Mouse (Mus musculus): ENCODE results near the gene Sfrp5.
A peak's percentile ranks its signal among the peaks of the same experiment; 100 is the strongest.

Gene Sfrp5

DNA sequence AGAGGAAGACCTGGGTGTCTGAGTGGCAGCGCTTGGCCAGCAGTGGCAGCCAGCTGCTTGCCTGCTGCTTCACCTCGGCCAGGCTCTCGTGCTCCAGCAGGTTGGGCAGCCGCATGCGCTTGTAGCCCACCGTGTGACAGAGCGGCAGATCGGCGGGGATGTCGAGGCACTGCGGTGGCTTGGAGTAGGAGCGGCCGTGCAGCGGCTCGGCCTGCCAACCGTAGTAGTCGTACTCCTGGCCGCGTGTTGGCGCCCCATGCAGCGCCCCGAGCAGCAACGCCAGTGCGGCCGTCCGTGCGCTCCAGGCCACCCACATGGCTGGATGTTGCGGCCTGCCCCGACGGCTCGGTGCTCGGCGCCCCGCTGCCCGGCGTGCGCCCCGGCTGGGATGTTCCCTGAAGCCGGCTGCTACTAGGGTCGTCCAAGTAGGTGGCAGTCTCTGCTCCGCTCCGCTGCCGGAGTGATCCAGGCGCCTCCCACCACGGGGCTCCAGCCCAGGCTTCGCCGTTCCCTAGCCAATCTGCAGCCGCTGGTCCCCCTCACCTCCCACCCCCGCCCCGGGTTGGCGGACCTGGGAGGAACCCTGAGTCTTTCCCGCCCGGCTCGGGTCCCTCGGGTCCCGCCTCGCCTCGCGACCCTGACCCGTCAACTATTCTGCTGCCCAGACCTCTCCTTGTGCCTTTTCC, at the start of gene Sfrp5:
Sfrp5 (minus strand) TSS at position 557 of the 686 bp plus-strand sequence.
- DNase-seq (ENCODE audit: low spot score) = no peak

DNA sequence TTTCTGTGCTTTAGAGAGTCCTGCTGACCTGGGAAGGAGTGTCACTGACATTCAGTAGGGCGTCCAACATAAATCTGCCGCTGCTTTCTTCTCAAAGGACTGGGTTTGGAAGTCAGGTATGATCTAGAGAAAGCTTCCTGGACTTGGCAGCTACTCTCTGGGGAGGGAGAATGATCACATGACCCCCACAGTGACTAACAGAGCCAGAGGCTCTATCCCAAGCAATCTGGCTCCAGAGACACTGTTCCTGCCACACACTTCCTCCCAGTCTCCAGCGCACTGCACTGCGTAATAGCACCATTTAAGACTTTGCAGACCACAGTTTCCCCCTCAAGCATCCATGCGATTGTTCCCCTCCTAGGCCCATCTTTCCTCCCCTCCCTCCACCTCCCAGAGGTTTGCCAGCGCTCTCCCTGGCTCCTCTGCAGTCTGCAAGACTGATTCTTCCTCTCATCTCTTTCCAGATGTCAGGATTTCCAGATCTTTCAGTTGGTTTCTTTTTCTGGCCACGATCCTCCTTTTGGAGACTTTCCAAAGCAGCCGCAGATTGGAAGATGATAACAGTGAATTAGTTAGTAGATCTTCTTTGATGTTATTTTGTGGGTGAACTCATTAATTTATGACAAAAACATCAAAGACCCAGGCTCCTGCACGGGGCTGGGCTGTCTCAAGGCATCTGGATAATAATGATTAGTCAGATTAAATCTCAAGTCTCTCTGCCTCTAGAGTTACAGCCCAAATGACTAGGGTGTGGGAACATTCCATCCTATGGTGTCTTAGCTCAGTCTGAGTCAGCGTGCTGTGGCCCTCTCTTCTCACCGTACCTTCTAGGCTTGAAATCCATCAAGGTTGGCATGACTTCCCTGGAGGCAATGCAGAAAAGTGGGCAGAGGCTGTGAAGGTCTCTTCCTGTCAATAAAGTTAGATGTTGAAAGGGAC, 48.2 kb upstream of the Sfrp5 start:
- DNase-seq (ENCODE audit: low spot score) = no peak

DNA sequence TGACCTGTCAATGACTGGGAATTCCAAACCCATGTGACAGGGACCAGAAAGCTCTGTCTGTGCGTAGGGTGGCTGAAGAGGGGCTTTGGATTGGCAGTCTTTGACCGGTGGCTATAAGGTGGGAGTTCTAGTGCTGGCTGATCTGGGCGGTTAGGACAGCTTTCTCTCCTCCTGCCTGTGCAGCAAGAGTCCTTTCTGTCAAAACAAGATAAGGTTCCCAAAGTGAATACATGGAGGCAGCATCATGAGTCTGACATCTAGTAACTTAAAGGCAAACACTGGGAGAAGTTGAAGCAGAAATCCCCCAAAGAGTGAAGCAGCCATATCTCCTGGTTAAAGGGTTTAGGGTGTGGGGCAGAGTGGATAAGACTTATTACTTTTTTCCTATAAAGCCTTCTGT, 45.5 kb upstream of the Sfrp5 start, which contains the start of gene Golga7b:
Golga7b (plus strand) TSS at position 56 of the 400 bp plus-strand sequence.
- no peak for DNase-seq (ENCODE audit: low spot score)

DNA sequence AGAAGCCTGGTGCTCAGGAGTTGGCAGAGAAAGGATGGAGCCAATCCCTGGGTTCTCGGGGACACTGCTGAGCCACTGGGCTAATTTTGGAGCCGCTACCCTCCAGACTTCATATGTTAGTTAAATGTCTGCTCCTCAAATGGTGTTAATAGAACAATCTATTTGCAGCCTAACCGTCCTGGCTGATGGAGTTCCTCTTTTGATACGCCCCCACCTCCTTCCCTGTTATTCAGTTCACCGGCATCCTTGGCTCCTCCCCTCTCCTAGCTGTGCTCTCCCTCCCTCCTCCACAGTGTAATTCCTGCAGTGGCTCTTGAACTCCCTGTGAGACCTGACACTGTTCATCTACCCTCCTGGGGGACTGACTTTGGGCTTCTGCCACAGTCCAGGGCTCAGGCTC, 44.6 kb upstream of the Sfrp5 start:
- no peak for DNase-seq (ENCODE audit: low spot score)

DNA sequence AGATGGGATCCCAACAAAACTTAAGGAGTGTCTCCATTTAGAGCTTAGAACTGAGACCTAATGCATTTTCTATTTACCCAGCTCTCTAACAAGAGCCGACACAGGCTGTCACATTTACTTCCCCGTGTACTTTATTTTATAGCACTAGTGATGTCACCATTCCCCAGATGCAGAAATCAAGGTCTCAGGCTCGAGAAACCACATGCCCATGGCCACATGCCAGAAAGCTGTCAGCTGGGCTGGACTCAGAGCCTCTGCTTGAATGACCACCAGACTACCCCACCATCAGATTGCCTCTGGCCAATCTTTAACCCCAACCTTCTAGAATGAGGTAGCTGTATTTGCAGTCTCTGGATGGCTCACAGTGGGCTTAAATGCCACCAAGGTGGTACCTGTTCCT, 41.3 kb upstream of the Sfrp5 start:
- no peak for DNase-seq (ENCODE audit: low spot score)

DNA sequence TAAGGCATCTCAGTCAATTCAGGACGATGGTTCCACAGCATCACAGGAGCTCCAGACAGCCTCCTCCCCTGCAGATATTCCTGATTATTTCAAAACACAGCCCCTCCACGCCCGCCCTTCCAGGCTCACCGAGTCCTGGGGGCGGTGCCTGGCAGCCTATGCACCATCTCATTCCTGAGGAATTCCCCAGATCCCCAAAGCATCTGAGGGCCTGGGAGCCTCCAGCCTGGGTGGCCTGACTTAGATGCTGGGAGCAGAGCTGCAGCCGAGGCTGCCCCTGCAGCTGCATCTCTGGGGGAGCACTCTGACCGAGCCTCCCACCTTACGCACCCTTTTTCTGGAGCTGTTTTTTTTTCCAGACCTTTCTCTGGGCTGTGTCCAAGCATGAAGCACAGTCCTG, 38.8 kb upstream of the Sfrp5 start:
- DNase-seq (ENCODE audit: low spot score) = no peak

DNA sequence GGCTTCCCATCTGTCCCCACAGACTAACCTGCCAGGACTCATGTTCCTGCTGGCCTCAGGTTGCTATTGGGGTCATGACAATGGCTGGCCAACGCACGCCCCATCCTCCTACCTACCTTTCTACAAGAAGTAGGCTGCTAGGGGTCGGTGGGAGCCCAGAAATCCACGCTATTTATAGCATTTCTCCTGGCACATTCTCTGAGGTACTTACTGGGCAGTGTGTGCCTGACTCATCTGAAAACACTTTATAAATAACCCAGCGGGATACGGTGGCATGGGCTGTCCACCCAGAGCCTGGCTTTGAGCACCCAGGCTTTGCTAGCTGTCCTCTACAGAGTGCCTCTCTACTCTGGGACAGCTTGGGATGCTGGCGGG, 36.3 kb upstream of the Sfrp5 start:
- DNase-seq (ENCODE audit: low spot score) = no peak

DNA sequence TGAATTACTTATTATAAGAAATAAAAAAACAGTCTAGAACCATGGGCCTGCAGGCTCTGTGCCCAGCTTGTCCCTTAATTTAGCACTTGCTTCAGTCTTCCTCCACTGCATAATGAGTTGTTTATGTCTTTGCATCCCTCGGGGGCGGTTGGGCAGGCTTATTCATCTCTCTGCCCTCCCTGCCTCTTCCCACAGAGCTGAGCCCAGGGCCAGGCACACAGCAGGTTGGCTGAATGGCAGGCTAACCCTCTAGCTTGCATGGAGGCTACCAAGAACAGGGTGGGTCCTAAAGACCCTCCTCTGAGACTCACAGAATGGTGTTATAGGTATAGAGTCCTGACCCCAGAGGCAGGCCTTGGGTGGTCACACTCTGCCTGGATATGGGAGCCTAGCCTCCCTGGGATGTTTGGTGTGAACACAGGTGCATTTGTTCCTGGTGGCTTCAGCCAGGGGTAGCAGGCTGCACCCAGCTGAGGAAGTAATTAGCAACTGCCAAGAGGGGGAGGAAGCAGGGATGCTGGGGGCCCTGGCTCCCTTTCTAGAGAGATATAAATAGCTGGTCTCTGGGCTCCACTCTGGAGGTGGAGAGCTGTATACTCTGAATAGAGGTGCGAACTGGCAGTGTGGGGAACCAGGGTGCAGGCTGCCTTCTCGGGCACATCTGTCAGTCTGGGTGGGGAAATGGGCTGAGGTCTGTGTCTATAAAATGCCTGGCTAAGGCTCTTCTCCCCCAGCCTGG, 35.7 kb upstream of the Sfrp5 start:
- no peak for DNase-seq (ENCODE audit: low spot score)

DNA sequence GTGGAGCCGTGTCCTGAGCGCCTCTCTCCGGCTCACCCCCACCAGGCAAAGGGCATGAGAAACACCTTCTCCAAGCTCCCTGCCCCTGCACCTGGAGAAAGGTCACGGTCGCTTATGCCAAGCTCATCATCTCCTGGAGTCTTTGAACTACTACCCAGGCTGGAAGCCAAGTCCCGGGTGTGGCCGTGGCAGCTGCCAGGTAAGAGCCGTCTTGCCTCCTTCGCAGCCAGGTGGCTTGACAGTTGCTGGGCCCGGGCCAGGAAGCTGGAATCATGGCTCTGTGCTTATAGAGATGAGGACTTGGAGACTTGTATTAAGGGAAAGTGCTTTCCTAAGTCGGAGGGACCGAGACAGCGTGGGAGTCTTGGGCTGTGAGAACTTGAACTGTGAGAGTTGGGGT, 28.9 kb upstream of the Sfrp5 start:
- DNase-seq (ENCODE audit: low spot score) = no peak

DNA sequence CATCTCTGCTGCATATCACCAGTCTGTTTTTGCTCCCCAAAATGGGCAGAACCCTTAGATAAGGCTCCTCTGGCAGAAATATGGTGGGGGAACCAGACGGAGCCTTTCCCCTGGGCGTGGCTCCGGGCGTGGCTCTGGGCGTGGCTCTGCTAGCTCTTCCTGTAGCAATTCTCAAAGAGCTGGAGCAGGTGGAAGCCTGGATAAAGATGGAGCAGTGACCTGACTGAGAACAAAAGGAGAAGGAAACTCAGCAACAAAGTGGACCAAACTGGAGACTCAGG, 28.2 kb upstream of the Sfrp5 start:
- DNase-seq (ENCODE audit: low spot score) = peak; percentile 2

DNA sequence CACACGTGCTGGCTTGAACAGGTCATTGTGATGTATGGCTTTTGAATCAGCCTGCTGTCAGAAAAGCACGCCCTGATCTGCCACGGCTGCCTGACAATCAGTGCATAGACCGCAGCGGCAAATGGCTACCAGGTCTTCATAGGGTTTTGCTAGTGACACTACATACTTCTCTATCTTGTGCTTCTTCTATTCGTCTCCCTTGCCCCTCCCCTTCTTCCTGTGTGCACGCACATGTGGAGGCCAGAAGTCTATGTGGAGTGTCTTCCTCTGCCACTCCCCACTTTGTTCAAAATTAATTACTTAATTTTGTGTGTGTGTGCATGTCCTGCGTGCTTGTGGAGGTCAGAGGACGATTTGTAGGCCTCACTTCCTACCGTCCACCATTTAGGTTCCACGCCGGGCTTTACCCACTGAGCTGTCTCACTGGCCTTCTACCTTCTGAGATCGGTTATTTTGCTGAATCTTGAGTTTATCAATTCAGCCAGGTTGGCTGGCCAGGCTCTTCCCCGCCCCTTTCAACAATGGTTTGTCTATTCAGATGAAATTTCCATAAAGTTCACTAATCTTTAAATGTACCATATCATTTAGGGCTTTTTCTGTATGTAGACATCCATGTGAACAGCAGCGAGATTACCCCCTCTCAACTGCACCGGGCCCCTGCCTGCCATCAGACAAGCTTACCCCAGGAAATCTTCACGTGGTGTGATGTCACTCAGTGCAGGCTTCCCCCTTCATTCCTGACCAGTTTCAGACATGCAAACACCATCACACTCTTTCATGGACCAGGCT, 27.6 kb upstream of the Sfrp5 start:
- DNase-seq (ENCODE audit: low spot score) = no peak

DNA sequence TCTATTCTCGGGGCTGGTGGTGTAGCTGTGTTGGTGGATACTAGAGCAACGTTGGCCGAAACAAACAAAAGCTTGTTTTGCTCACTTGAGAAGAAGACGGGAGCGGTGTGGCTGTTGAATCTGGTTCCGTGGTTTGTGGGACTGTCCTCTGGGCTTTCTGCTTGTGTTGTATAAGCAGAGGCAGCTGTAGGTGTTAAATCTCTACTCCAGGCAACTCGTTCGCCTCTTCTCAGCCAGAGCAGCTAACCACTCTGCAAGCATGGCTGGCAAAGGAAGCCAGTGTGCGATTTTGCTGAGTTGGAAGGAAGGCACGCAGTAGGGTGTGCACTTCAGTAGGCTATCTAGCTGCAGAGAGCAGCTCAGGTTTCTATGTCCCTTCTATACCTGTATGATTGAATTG, 24.4 kb upstream of the Sfrp5 start:
- no peak for DNase-seq (ENCODE audit: low spot score)

DNA sequence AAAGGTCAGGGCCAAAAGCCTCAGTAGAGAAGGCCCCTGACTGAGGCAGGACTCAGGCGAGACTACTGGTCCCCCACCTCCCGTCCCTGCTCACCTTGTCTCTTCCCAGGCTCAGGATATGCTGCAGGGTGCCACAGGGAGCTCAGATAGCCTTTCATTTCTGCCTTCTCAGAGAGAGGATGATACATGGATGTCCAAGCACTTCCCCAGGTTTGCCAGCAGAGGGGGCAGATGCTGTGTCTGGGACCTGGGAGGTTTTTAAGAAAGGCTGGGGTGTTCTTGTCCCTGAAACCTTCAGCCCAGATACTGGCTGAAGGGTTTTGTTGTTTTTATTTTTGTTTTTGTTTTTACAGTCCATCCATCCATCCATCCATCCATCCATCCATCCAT, 15.3 kb upstream of the Sfrp5 start:
- DNase-seq (ENCODE audit: low spot score) = no peak

DNA sequence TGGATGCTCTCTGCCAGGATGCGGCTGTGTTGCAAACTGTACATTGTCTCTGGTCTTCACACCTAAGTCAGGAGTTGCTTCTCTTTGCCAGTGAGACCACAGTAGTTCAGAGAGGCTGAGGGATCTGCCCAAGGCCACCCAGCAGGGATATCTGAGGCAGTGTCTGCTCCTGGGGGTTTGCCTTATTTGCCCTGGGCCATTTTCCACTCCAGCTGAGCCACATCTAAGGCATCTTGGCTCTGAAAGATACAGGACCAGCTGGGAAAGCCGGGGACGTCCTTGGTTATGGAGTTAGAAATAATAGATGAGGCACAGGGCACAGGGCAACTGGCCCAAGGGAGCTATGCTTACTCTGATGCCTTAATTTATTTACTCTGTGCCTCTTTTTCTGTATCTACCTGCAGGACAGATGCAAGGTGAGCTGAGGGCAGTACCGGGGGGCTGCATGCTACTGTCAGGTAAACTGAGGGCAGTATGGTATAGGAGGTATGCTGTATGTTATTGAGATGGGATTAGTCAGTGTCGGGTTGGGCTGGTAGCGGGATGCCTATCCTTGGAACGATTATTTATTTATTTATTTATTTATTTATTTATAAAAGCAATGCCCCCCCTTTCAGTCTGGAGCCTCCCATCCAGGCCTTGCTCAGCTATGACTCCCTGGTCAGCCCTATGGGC, 14.8 kb upstream of the Sfrp5 start:
- DNase-seq (ENCODE audit: low spot score) = no peak

DNA sequence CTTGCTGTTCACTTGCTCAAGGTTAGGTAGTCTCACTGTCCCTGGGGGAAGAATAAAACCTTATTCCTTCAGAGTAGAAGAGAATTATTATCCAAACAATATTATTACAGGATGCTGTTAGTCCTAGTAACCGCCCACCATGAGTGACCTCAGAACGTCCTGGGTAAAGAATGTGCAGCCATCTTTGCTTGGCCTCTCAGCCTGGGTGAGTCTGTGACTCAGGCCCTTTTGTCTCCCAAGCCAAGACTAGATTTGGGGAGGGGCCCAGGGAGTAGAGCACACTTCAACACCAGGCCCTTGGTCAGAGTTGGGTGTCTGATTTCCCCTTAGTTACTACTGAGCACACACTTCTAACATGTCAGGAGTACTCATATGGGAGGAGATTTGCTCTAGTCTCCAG, 12.5 kb upstream of the Sfrp5 start:
- DNase-seq (ENCODE audit: low spot score) = no peak

DNA sequence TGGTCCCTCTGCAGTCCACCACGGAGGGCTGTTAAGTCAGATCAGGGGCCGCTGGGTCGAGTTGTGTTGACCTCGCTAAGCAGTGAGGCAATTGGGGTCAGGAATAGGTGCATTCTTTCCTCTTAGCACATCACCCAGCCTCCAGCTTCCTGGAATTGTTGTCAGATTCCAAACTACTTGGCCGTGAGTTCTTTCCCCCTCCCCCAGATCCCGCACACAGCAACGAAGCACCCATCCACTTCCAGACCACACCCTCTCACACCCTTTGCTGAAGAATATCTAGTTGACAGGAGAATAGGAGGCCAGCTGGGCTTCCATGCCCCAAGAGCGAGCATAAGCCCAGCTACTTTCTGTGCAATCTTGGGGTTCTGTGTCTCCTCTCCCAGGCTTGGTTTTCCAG, 9.9 kb upstream of the Sfrp5 start:
- DNase-seq (ENCODE audit: low spot score) = no peak

DNA sequence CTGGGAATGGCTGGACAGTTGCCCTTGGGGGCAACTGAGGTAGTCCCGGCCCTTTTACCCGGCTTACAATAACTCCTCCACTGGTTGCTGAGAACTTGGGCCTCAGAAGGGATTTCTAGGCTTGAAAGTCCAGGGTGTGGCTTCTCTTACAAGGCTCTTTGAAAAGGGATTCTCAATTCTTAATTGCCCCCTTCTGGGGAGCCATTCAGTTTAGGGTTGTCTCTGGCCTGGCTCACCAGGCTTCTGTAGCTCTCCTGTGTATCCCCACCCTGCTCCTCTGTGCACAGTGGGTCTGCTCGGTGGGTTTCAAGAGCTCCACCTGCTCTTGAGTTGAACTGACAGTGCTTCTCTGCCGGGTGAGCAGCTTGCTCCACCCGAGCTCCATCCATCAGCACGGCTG, 7.9 kb upstream of the Sfrp5 start:
- no peak for DNase-seq (ENCODE audit: low spot score)

DNA sequence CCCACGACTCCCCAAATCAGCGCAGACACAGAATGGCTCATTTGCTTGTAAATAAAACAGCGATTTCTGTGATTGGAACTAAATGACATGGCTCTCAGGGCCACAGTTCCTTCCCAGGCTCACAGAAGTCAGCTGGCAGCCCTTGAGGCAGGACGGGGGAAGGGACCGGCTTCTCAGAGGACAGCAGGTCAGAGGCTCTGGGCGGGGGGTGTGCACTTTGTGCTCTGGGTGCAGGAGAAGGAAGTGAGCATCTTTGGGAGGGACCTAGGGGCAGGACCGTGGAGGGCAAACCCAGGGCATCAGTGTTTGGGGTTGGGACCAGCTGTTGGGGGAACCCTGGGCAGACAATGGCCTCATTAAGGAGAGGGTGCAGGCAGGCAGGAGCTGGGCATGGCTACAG, 7.4 kb upstream of the Sfrp5 start:
- no peak for DNase-seq (ENCODE audit: low spot score)

DNA sequence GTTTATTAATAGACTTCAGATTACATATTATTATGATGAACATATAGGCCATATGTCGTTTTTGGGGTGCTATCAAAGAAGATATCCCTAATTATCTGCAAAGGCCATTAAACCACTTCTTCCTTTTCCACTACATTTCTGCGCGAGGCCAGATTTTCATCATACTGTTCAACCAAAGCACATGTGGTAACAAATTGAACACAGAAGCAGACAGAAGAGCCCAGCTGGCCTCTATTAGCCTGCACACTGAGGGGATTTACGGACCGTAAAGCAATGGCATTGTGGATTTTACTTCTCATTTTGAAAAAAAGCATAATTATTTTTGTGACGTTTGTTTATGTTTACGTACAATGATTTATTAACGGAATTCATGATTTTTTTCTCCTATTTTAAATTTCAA, 3.1 kb upstream of the Sfrp5 start:
- DNase-seq (ENCODE audit: low spot score) = no peak

DNA sequence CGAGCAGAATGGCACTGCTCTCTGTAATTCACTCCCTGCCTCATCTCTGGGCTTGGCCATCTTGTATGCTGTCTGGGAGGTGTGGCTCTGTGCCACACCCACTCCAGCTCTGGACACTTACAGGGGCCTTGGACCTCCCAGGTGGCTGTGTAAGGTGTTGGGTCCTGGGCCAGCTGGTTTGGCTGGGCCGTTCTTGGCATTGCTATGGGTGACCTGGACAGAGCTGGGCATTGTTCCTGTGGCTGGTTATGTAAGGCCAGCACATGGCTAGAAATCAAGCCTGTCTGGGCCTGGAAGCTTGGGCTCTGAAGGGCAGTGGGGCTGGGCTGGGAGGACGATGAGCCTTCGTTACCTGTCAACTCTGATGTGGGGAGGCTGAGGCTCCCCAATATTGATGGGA, 2.3 kb upstream of the Sfrp5 start:
- DNase-seq (ENCODE audit: low spot score) = no peak

DNA sequence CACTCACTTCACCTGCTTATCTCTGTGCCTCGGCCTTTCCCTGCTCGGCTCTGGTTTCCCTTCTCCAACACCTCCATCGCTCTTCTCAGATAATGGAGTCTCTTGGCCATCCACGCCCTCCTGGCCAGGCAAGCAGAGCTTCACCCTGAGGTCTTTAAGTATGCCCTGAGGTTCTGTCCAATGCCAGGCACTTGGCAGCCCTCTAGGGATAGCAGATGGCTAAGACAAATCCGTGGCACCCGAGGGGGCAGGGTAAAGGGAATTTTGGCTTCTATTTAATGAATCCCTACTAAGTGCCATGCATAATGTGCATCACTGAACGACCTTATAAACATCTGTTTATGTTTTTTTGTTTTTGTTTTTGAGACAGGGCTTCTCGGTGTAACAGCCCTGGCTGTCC, 415 bp upstream of the Sfrp5 start:
- DNase-seq (ENCODE audit: low spot score) = no peak

DNA sequence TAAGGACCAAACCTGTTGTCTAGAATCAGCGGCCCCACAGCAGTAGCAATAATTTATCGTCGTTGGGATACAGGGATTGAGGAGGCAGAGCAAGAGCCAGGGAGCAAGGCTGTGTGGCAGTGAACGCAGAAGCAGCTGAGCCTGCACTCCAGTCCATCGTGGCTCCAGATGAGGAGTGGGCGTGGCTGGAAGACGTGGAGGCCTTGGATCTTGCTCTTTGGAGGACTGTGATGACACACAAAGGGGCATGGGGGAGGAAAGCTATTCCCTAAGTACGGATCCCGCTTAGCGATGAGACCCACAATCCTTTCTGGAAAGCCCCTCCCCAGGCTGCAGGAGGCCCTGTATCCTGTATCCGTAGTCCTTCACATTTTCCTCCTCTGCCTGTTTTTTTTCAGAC, 4.0 kb downstream of the Sfrp5 start:
- no peak for DNase-seq (ENCODE audit: low spot score)
